Mouse (Mus musculus) liver, postnatal 0 days (tissue): ENCODE measurements around the gene Epgn. TPM values are rescaled to one million over a fixed set of nuclear protein-coding genes. Genes with fewer than 3 reads are reported as not detected.

Source experiments
- ATAC-seq: fragments of 200-750 bp; cut with Nextera tagmentation; 2 replicates; pipeline ENCODE4 v1.8.0; 2017; ENCODE audit warnings: mild to moderate bottlenecking, moderate library complexity
- DNase-seq: peaks from one replicate; pipeline ENCODE4 v3.0.0-alpha.2; 2016
- H3K27ac ChIP-seq: fragments of 300-500 bp; sonication (generic); 2 replicates; pipeline ENCODE4 v1.5.1; 2014; ENCODE audit warnings: antibody characterized with exemption, moderate library complexity, mild to moderate bottlenecking, low read depth
- H3K27me3 ChIP-seq: fragments of 300-500 bp; sonication (generic); 2 replicates; pipeline ENCODE4 v1.6.1; 2014; ENCODE audit warnings: low read length, control low read depth, mixed read lengths; ENCODE audit not compliant: insufficient read depth
- H3K36me3 ChIP-seq: fragments of 300-500 bp; sonication (generic); replicated peaks from 2 replicates; pipeline ENCODE4 v1.6.1; 2014; ENCODE audit warnings: mild to moderate bottlenecking, control low read depth, low read length, moderate library complexity, mixed read lengths; ENCODE audit not compliant: insufficient read depth
- H3K4me1 ChIP-seq: fragments of 300-500 bp; sonication (generic); 2 replicates; pipeline ENCODE4 v1.6.1; 2014; ENCODE audit warnings: antibody characterized with exemption, mild to moderate bottlenecking, control low read depth; ENCODE audit not compliant: insufficient read depth
- H3K4me2 ChIP-seq: fragments of 300-500 bp; sonication (generic); 2 replicates; pipeline ENCODE4 v1.6.1; 2014; ENCODE audit warnings: low read depth, mild to moderate bottlenecking, low read length, moderate library complexity, mixed read lengths
- H3K4me3 ChIP-seq: fragments of 300-500 bp; sonication (generic); 2 replicates; pipeline ENCODE4 v1.5.1; 2014; ENCODE audit warnings: low read depth, low read length
- H3K9ac ChIP-seq: fragments of 300-500 bp; sonication (generic); replicated peaks from 2 replicates; pipeline ENCODE4 v1.6.1; 2014; ENCODE audit warnings: mild to moderate bottlenecking, moderate library complexity
- H3K9me3 ChIP-seq: fragments of 300-500 bp; sonication (generic); 2 replicates; pipeline ENCODE4 v1.6.1; 2016; ENCODE audit warnings: mild to moderate bottlenecking, control low read depth, low read length, mixed read lengths
- CTCF ChIP-seq: sonication (generic); IDR thresholded peaks from 2 replicates; pipeline ENCODE4 v1.5.1; 2016; ENCODE audit warnings: antibody characterized with exemption, low read depth
- EP300 ChIP-seq: IDR thresholded peaks from 2 replicates; pipeline ENCODE4 v1.6.1; 2016; ENCODE audit warnings: antibody characterized with exemption, low read depth, mild to moderate bottlenecking
- WGBS: fragments of 180-500 bp; shearing (Covaris S2); extraction: QIAGEN DNeasy Blood & Tissue Kit; methylation state at CpG from one replicate; pipeline ENCODE4 v1.1.7; 2014; ENCODE audit not compliant: insufficient replicate concordance; 5-methylcytosine and 5-hydroxymethylcytosine counted together
- polyA plus RNA-seq: library from polyadenylated mRNA; unstranded; fragments of >200 nt; fragmentation: Nextera tagmentation; extraction: Ambion mirVana; gene quantifications from 2 replicates; pipeline ENCODE4 v1.2.1, GENCODE M21; 2015

The Epgn gene
- polyA plus RNA-seq, 1 experiment from 2014 or later, result not detected

DNA sequence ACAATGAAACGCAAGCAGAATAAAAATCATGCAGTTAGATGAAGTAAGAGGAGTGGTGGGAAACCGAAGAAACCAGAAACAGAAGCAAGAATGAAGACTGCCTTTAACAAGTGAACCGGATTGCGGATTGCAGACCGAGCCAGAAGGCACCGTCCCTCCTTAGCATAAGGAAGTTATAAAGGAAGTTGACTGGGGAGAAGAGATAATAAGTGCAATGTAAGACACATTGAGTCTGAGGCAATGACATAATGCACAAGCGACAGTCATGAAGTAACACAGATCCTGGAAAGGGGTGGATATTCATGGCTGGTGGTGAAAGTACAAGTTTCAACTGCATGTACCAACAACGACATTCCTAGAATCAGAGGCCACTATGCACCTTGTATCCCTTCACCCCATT, 4.2 kb upstream of the Epgn start:
- Histone ChIP-seq H3K9me3 (no peaks in the 10 kb centered on the region), H3K36me3 (no peaks in the 10 kb centered on the region), H3K4me1 (no peaks in the 10 kb centered on the region), H3K27ac (no peak overlapping the region), H3K4me2 (no peak overlapping the region), H3K9ac (no peak overlapping the region), H3K4me3 (no peak overlapping the region), H3K27me3 (no peaks in the 10 kb centered on the region)
- DNase-seq, result no peak
- 34% methylated on average over 8 of the region's 8 CpGs for WGBS
- no peak for ATAC-seq
- TF ChIP-seq CTCF (no peak), EP300 (no peak)

DNA sequence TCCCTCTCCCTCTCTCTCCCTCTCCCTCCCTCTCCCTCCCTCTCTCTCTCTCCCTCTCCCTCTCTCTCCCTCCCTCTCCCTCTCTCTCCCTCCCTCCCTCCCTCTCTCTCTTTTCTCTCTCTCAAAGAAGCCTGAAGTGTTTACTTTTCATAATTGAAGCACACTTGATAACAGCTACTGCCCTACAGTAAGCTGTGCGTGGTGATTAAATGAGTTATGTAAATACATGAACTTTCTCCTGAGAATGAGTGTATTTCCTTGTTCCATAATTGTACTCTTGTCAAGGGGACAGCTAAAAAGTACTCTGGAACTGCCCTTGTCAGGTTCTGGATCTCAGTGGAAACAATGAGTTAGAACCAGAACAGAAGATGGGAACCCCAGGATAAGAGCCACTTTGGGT, 576 bp downstream of the Epgn start:
- H3K9ac ChIP-seq, result no peak overlapping the region
- no peaks in the 10 kb centered on the region for H3K4me1 ChIP-seq
- TF ChIP-seq CTCF (no peak), EP300 (no peak)
- no peak overlapping the region for H3K4me3 ChIP-seq
- no peak overlapping the region for H3K27ac ChIP-seq
- no peaks in the 10 kb centered on the region for H3K36me3 ChIP-seq
- DNase-seq, result no peak
- 0 out of 2 replicates have a peak, but pooled peaks cover 3% of the 10 kb centered on the region for H3K27me3 ChIP-seq
- no peaks in the 10 kb centered on the region for H3K9me3 ChIP-seq
- whole genome bisulfite sequencing, result 65% methylated on average over 1 of the region's 1 CpGs
- no peak for ATAC-seq
- no peak overlapping the region for H3K4me2 ChIP-seq

DNA sequence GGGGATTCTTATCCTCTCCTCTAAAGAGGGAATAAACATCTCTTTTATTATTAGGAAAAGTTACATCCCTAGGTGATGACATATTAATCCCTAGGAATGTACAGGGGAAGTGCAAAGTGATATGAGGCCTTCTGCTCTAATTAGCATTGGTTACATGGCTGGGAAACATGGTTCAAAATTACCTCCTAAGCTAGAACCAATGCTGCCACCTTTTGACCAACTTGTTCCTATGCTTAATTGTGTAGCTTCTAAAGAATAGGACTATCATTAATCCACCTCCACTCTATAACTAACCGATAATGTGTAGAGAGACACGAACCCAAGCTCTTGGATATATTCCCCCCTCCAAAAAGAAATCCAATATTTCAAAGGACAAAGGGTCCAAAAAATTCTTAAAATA, 3.4 kb downstream of the Epgn start:
- H3K4me3 ChIP-seq, result no peak overlapping the region
- no peaks in the 10 kb centered on the region for H3K36me3 ChIP-seq
- TF ChIP-seq EP300, result no peak
- peak; percentile 26; the same call in 1 of the 2 replicates for TF ChIP-seq CTCF
- 0 out of 2 replicates have a peak, but pooled peaks cover 3% of the 10 kb centered on the region for H3K27me3 ChIP-seq
- no peaks in the 10 kb centered on the region for H3K4me1 ChIP-seq
- H3K9me3 ChIP-seq, result no peaks in the 10 kb centered on the region
- H3K9ac ChIP-seq, result no peak overlapping the region
- no peak overlapping the region for H3K4me2 ChIP-seq
- no peak overlapping the region for H3K27ac ChIP-seq
- ATAC-seq, result no peak
- DNase-seq, result no peak
- WGBS, result 66% methylated on average over 2 of the region's 2 CpGs

DNA sequence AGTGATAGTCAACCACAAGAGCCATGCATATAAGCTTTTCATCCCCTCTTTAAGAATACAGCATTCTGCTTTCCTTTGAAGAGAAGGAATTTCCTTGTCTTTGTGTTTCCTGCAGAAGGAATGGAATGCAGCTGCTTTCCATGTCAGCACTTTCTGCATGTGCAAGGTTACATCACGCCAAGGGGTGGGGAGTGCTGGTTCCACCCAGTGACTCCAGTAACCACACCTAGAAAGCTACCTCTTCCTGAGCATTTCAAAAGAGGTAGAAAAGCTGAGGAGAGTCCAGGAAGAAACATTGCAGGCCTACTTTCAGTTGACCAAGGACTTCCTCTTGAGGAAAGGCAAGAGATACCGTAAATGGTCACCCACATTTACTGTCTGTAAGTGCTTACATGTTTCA, 8.1 kb downstream of the Epgn start:
- Histone ChIP-seq H3K27me3 (0 out of 2 replicates have a peak, but pooled peaks cover 3% of the 10 kb centered on the region), H3K4me3 (no peak overlapping the region), H3K27ac (no peak overlapping the region), H3K4me1 (no peaks in the 10 kb centered on the region), H3K36me3 (no peaks in the 10 kb centered on the region), H3K4me2 (no peak overlapping the region), H3K9me3 (no peaks in the 10 kb centered on the region), H3K9ac (no peak overlapping the region)
- WGBS, result 52% methylated on average over 2 of the region's 2 CpGs
- DNase-seq (no peak), ATAC-seq (no peak)
- no peak for TF ChIP-seq CTCF
- TF ChIP-seq EP300, result no peak

DNA sequence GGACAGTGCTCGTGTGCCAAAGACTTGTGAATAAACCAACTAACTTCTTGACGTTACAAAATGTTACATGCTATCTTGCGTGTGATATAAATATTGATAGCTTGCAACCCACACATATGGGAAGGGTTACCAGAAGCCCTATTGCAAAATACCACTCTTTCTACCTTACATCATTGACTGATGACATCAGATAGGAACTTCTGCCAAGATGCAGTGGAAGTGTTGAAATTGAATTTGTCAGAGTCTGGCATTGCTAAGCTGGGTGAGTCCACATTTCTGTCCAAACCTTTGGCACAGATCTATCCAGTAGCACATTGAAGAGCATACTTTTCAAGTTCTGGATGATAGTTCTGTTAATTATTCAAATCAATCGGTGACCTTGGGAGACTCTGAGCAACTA, 9.4 kb downstream of the Epgn start:
- Histone ChIP-seq H3K4me1 (no peaks in the 10 kb centered on the region), H3K9ac (no peak overlapping the region), H3K36me3 (no peaks in the 10 kb centered on the region), H3K4me2 (no peak overlapping the region), H3K4me3 (no peak overlapping the region), H3K27me3 (no peaks in the 10 kb centered on the region), H3K27ac (0 out of 2 replicates have a peak overlapping the region, but pooled peaks have one; percentile 4), H3K9me3 (no peaks in the 10 kb centered on the region)
- ATAC-seq (peak; percentile 91), DNase-seq (no peak)
- 61% methylated on average over 4 of the region's 4 CpGs for WGBS
- TF ChIP-seq EP300, result peak; percentile 68
- TF ChIP-seq CTCF, result no peak

- Histone ChIP-seq H3K4me2 (no peak overlapping the region), H3K36me3 (no peaks in the 10 kb centered on the region), H3K9ac (no peak overlapping the region), H3K27ac (no peak overlapping the region), H3K27me3 (no peaks in the 10 kb centered on the region), H3K9me3 (no peaks in the 10 kb centered on the region), H3K4me1 (no peaks in the 10 kb centered on the region), H3K4me3 (no peak overlapping the region)
- TF ChIP-seq CTCF (no peak), EP300 (no peak)
- no peak for ATAC-seq
- WGBS, result 64% methylated on average over 2 of the region's 2 CpGs
- DNase-seq, result no peak
These were observed 10.5 kb downstream of the Epgn start for GRCm38 (mm10) chr5:91037756-91038155.

- H3K27ac ChIP-seq, result no peak overlapping the region
- peak; percentile 69 for ATAC-seq
- H3K27me3 ChIP-seq, result no peaks in the 10 kb centered on the region
- DNase-seq, result peak; percentile 74
- H3K36me3 ChIP-seq, result no peaks in the 10 kb centered on the region
- H3K9ac ChIP-seq, result no peak overlapping the region
- H3K4me3 ChIP-seq, result no peak overlapping the region
- H3K9me3 ChIP-seq, result no peaks in the 10 kb centered on the region
- TF ChIP-seq CTCF (peak; percentile 49), EP300 (no peak; the same call in 1 of the 2 replicates)
- H3K4me2 ChIP-seq, result no peak overlapping the region
- H3K4me1 ChIP-seq, result no peaks in the 10 kb centered on the region
- 8% methylated on average over 2 of the region's 2 CpGs for WGBS
These were observed 11.3 kb downstream of the Epgn start for GRCm38 (mm10) chr5:91038547-91038946.
